Mouse (Mus musculus) CD4-positive, CD25-positive, alpha-beta regulatory T cell, adult 2 months (primary cell): ENCODE results near the gene Troap.

Source experiments
- DNase-seq: peaks from one replicate; pipeline ENCODE4 v3.0.0-alpha.2; 2012; ENCODE audit warnings: low read depth, low spot score

Gene Troap

DNA sequence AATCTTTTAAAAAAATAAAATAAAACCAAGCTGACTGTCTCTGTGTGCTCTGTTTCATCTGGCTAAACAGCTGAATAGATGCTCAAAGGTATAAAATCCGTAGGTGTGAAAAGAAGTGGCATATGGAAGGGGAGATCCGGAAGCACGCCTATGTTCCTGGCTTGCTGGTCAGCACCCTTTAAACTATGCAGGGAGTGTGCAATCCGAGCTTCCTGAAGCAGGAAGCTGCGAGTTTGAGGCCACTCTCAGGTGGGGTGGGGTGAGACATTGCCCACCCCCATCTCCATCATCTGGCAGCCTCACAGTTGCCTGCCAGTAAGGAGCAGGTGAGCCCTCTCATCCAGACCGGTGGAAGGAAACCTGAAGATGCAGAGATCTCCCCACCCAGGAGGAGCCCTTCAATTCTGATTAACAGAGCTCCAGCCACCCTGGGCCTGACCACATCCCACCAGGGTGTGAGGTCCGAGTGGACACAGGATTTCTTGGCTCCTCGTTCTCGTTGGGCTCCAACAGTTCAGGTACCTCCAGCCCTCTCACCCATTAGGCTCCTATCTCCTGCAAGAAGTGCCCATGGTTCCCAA is at the start of gene Troap:
Troap (plus strand) TSS at position 557 of the 581 bp plus-strand sequence.
- DNase-seq: no peak

- peak; percentile 89 for DNase-seq
Observed at GRCm38 (mm10) chr15:99024668-99025314, 49.6 kb upstream of the Troap start.

DNA sequence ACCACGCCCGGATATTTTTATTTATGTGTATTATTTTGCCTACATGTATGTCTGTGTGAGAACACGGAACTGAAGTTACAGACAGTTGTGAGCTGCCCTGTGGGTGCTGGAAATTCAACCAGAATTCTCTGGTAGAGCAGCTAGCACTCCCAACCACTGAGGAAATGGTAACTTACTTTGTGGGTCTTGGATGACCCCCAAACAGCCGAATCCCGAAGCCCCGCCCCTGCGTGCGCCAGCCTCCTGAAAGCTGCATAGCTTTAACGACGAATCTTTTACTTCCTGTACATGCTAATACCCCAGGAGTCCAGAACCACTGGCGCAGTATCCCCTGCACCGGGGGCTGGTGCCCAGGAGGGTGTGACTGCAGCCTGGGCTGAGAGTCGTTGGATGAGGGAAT is 49.0 kb upstream of the Troap start:
- no peak for DNase-seq

DNA sequence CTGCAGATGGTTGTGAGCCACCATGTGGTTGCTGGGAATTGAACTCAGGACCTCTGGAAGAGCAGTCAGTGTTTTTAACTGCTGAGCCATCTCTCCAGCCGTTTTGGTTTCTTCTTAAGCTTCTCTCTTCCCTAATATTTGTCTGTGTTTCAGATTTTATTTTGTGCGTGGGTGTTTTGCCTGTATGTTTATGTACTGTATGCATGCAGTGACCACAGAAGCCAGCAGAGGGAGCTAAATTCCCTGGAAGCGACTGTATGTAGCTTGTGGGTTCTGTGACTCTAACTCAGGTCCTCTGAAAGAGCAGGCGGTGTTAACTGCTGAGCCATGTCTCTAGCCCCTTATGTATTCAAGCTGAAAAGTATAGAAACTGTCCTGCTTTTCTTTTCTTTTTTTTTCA is 48.1 kb upstream of the Troap start:
- peak; percentile 86 for DNase-seq

DNA sequence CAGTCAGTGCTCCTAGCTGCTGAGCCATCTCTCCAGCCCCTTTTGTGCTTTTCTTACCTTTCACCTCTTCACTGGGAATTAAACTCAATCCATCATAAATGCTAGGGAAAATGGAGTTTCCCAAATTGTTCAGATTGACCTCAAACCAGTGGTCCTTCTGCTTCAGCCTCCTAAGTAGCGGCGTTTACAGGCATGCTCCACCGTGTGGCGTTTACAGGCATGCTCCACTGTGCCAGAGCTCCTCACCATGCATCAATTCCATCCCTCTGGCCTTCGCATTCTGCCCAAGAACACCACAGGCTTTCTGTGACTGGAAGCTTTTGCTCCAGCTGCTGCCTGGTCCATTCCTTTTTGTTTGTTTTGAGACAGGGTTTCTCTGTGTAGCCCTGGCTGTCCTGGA is 47.3 kb upstream of the Troap start:
- no peak for DNase-seq

GRCm38 (mm10) chr15:99028874-99029458 is 45.4 kb upstream of the Troap start:
- DNase-seq: peak; percentile 25

DNA sequence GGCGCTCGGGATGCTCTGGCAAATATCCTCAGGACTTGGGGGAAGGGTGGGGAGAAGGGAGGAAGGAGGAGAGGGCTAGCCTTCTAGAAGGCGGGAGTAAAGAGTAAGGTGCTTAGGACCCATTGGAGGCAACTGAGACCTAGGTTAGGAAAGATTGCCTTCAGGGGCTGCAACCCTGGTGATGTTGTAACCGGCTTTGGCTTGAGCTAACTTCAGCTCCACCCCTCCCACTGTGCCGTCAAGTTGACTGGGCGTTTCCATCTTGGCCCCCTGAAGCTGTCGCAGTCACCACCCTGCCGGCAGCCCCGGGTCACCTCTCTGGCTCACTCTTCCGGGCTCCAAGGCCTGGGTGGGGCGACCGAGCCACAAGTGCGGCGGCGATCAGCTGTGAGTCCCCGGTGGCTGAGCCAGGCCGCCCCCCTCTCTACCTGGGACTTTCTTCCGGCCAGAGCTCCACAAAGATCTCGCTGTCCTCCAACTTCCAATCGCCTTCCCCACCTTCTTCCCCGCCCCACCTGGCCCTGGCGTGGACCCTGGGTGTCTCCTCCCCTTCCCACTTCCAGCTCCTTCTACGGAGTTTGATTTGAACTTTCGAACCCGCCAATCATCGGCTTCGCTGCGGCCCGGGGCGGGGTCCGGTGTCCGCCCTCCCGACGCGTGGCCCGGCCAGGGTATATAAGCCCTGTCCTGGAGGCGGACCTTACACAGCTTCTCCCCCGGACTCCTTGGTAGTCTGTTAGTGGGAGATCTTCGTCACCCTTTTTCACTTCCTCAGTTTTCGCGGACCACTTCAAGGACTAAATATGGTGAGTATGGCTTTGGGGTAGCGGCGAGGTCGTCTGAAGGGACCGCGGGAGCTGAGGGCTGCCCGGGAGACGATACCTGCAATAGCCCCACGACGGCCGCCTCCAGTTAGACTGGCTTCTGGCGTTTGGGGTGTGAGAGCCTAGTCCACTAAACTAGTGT is 44.5 kb upstream of the Troap start, which contains the start of gene Tuba1c:
Tuba1c (plus strand) TSS at position 273 of the 966 bp plus-strand sequence.
- DNase-seq: peak; percentile 95

DNA sequence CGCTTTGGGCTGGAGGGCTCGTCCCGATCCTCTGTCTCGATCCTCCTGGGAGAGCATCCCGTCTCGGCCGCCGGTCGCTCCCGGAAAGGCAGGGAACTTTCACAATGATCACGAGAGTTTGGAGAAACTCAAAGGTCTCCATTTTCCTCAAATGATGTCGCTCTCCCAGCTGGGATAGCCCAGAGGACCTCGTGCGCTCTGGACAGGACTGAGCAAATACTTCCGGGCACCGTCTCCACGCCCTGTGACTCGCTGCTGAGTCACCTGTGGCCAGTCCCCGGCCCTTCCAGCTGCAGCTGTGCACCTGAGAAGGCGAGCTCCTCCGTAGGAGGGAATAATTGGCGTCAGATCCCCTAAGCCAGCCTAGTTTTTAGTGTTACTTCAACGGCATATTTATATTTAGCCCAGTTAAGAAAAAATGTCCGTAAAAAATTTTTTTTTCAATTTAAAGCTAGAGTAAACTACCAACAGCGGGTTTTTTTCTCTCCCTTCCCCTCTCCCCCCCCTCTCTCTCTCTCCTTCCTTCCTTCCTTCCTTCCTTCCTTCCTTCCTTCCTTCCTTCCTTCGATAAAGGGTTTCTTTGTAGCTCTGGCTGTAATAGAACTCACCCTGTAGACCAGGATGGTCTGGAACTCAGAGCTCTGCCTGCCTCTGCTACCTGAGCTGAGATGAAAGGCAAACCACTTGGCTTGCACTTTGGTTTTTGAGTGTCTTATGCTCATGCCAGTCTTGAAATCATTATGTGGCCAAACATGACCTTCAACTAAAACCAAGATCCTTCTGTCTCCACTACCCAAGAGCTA is 43.6 kb upstream of the Troap start:
- DNase-seq: peak; percentile 59

GRCm38 (mm10) chr15:99031388-99031675 is 43.0 kb upstream of the Troap start:
- no peak for DNase-seq

DNA sequence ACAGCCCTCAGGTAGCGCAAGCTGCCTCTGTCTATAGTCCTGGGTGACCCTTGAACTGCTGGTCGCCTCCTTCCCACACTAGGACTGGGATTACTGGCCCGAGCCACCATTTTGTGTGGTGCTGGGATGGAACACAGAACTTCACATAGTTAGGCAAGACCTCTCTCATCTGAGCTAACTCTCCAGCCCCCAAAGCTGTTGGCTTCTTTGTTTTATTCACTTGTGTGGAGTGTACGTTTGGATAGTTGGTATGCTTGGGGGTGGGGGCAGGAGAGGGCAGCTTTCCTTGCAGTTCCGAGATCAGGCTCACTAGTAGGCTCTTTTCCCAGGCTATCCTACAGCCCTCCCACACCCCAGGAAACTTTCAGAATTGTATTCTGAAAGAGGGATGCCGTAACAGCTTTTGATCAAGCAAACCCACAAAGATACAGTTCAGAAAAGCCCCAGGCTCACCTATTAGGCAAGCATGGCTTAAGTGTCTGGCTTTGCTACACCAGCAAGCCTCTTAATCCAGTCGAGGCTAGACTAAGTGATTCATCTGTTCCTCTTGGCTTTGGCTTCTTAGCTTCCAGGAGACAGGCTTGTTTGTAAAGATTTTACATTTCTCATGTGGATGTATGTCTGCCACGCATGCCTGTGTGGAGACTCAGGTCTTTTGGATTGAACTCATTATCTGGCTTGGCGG is 42.2 kb upstream of the Troap start:
- no peak for DNase-seq

- DNase-seq: no peak
Observed at GRCm38 (mm10) chr15:99032726-99033250, 41.6 kb upstream of the Troap start.

GRCm38 (mm10) chr15:99033498-99034270 is 40.7 kb upstream of the Troap start:
- no peak for DNase-seq

DNA sequence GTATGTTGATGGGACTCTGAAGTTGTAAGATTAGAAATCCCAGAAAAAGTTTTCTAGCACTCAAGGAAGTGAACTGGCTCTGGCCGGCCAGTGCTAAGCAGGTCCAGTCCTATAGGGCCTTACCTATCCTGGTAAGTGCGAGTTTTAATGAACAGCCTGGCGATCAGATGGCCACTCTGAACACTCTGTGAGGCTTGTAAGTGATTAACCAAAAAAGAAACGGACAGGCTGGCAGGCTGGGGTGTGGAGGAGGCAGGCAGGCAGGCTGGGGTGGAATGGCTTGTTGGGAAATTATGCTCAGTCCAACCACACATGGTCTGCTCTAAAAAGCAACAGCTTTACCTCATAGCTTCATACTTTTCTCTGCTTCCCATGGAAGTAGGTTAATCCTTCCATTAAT is 38.9 kb upstream of the Troap start:
- no peak for DNase-seq

DNA sequence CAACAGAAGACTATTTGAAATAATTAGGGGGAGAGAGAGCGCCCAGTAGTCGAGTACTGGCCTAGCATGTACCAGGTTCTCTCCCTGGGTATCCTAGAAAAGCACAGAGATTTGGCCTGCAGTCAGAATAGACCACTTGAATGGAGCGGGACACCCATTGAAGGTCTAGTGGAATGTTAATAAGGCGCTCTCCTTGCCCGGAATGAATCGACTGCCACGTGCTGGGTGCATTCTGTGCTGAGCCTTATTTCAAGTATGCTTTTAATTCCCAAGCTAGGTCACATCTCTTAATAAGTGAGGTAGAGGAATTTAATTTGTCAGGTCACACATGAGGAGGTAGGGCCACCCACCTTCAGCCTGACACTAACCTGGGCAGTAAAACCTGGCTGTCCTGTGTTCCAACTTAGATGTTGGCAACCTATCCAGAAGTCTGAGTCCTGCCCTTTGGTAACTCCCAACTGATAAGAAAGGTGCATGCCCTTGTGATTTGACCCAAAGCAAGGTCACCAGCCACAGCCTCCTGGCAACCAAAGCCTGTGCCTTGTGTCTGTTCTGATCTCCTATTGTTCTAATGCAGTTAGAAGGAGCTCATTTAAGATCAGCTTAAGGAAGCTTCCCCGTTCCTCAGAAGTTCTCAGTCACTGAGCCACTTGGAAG is 38.0 kb upstream of the Troap start:
- DNase-seq: no peak

DNA sequence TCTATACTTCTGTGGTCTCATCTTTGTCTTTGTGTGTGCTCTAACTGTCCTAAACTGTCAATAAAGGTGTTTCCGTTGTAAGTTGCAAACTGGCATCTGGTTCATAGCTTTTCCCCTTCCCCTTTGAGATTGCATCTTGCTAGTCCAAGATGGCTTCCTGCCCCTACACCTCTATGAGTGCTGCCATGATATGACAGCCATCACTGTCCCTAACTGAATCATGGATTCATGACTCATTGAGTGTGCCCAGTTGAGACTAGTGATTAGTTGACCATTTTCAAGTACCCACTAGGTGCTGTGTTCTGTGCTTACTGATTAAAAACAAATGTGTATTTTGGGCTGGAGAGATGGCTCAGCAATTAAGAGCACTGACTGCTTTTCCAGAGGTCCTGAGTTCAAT is 36.4 kb upstream of the Troap start:
- DNase-seq: no peak

- no peak for DNase-seq
Observed at GRCm38 (mm10) chr15:99038797-99039196, 35.6 kb upstream of the Troap start.

DNA sequence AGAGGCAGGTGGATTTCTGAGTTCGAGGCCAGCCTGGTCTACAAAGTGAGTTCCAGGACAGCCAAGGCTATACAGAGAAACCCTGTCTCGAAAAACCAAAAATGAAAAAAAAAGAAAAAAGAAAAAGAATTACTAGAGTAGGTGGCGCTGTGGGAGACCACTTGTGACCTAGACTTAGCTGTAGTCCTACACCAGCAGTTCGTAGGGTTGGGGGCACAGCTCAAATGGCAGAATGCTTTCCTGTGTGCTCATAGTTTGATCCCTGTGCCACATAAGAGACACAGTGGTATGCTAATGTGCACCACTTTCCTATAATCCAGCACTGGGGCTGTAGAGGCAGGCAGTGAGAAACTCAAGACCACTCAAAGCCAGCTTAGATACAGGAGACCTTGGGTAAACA is 35.1 kb upstream of the Troap start:
- DNase-seq: no peak

DNA sequence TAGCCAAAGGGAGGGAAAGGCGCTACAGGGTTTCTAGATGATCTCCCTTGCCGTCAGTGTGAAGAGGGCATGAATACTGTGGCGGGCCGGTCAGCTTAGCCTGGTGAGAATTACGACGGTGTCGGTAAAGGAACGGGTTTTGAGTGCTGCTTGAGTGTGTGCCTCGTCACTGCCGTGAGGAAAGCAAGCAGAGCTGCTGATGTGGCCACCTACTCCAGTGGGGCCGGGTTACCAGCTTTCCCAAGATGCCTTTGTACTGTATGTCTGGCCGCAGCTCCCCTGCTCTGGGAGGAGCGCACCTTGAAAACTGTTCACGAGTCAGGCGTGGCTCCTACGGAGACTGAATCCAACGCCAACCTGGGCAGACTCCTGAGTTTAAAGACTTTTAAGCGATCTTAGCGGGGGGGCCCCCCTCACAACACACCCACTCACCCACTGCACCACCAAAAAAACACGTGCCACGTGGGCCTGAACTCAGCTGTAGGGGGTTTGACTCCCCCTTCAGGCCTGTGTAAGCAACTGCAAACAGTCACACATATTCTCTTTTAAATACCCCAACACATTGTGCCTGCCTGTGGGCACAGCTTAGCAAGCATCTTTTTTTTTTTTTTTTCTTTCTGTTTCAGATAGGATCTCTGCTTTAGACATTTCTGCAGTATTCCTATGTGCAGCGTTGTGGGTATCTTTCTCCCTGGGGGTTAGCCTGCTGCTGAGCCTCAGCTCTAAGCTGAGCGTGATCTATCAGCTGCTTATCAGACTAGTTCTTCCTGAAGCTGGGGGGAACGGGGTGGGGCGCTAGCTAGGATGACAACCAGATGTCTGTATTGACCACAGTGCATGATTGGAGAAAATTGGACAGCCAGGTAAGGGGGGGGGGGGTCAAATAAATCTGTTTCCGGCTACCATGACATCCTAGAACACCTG is 34.1 kb upstream of the Troap start:
- no peak for DNase-seq
